Mouse (Mus musculus) liver, adult 2 months (tissue): ENCODE measurements at regions not wholly inside any gene's neighbourhood (a gene's known extent, or its start where the extent isn't known, plus 50 kb on each side); places are given as distances from the start of the nearest gene placed in this dataset.
"Not testable (repeated sequence)": the region's sequence is repeated elsewhere in the genome, so short reads cannot be mapped to it uniquely, and the experiment has no call there.

Source experiments
- DNase-seq: peaks from one replicate; pipeline ENCODE4 v3.0.0-alpha.2; 2011; ENCODE audit warnings: low read depth, low spot score; ENCODE audit errors: extremely low read depth
- H3K27ac ChIP-seq: fragments of 200-500 bp; replicated peaks from 2 replicates; pipeline ENCODE4 v1.5.1; 2012; ENCODE audit warnings: low read depth, mild to moderate bottlenecking, control low read depth, inconsistent platforms, low read length; ENCODE audit not compliant: insufficient read depth
- H3K27me3 ChIP-seq: fragments of 200-500 bp; 2 replicates; pipeline ENCODE4 v1.6.1; 2012; ENCODE audit warnings: mild to moderate bottlenecking, moderate library complexity, low read length, inconsistent platforms; ENCODE audit not compliant: control insufficient read depth, insufficient read depth
- H3K36me3 ChIP-seq: fragments of 200-500 bp; 2 replicates; pipeline ENCODE4 v1.6.1; 2012; ENCODE audit warnings: low read length, inconsistent platforms; ENCODE audit not compliant: control insufficient read depth, insufficient read depth
- H3K4me1 ChIP-seq: fragments of 200-500 bp; 2 replicates; pipeline ENCODE4 v1.6.1; 2011; ENCODE audit warnings: low read length; ENCODE audit not compliant: control insufficient read depth, insufficient read depth
- H3K4me3 ChIP-seq: fragments of 200-500 bp; 2 replicates; pipeline ENCODE4 v1.5.1; 2011; ENCODE audit warnings: low read depth, mild to moderate bottlenecking, control low read depth, low read length, moderate library complexity; ENCODE audit not compliant: insufficient read depth
- H3K79me2 ChIP-seq: fragments of 200-500 bp; 2 replicates; pipeline ENCODE4 v1.6.1; 2012; ENCODE audit warnings: inconsistent platforms, mild to moderate bottlenecking, low read length, moderate library complexity; ENCODE audit not compliant: control insufficient read depth, insufficient read depth
- H3K9ac ChIP-seq: fragments of 200-500 bp; 2 replicates; pipeline ENCODE4 v1.6.1; 2012; ENCODE audit warnings: low read depth, mild to moderate bottlenecking, control low read depth, inconsistent platforms, low read length
- CTCF ChIP-seq: fragments of 200-500 bp; IDR thresholded peaks from 2 replicates; pipeline ENCODE4 v1.5.1; 2011; ENCODE audit warnings: low read depth, low read length, control low read depth
- POLR2A ChIP-seq: fragments of 200-500 bp; IDR thresholded peaks from 2 replicates; pipeline ENCODE4 v1.6.1; 2011; ENCODE audit warnings: low read length, control low read depth; ENCODE audit not compliant: insufficient read depth; ENCODE audit errors: extremely low read depth
- WGBS: fragments of 180-500 bp; shearing (Covaris S2); methylation state at CpG from one replicate; pipeline ENCODE4 v1.1.7; 2018; 5-methylcytosine and 5-hydroxymethylcytosine counted together

DNA sequence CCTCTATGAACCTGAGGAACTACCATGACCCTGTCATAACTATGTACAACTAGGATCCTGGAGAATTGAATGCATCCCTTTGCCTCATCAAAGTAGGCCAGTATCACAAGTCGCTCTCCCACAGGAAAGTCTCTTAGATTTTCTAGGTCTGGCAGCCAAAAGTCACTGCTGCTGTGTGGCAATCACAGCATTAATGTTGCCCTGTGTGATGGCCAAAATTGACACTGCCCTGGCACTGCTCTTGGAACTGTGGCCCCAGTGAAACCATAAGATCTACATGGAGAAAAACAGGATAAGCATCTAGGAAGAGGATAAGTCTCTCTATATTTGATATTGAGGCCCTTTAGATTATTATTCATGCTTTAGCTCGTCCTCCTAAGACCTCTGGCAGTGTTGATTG is 465.7 kb downstream of the Adam6a start:
- H3K27me3 ChIP-seq, result no peaks in the 10 kb centered on the region
- H3K9ac ChIP-seq, result no peak overlapping the region
- no peak overlapping the region for H3K4me3 ChIP-seq
- no peak overlapping the region for H3K27ac ChIP-seq
- 0 out of 2 replicates have a peak, but pooled peaks cover 1% of the 10 kb centered on the region for H3K4me1 ChIP-seq
- DNase-seq, result peak; percentile 80
- no peak for TF ChIP-seq CTCF
- no peak for TF ChIP-seq POLR2A
- WGBS, result 15% methylated on average over 2 of the region's 2 CpGs
- H3K79me2 ChIP-seq, result no peaks in the 10 kb centered on the region
- H3K36me3 ChIP-seq, result no peaks in the 10 kb centered on the region

DNA sequence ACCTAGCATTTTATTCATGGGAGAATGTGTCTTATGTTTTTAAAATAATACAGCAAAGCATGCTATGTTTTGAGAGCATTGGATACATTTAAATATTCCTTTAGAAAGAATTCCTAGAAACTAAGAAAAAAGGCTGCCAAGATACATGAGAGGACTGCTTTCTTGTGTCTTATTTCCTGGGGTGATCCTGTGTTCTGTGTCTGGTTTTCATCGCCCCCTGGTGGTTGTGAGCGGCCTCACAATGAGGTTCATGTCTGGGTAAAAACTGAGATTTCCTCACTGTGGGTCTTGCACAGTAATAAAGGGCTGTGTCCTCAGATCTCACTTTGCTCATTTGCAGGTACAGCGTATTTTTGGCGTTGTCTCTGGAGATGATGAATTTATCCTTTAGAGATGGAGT is 469.2 kb downstream of the Adam6a start:
- not testable (repeated sequence) for H3K79me2 ChIP-seq, H3K9ac ChIP-seq, H3K4me3 ChIP-seq, H3K27me3 ChIP-seq, H3K36me3 ChIP-seq, H3K27ac ChIP-seq, H3K4me1 ChIP-seq
- peak; percentile 50; the same call in 1 of the 2 replicates for TF ChIP-seq CTCF
- WGBS, result 10% methylated on average over 4 of the region's 4 CpGs
- DNase-seq, result peak; percentile 33

DNA sequence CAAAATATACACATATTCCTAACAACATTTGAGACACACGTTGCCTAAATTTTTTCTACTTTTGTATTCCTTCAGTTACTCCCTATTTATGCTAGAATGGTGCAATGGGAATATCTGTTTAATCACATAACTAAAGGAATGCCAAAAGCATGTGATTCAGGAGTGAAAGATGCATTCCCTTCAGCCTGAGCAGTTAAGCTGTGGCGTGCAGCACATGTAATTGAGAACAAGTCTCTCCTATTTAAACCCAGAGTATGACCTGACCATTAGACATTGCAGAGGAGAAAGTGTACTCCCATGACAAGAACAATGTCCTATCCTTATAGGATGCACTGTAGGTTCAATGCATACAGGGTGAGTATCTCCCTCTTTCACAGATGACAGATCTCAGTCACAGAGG is 493.3 kb downstream of the Adam6a start:
- not testable (repeated sequence) for H3K4me3 ChIP-seq, H3K9ac ChIP-seq, H3K27ac ChIP-seq, H3K4me1 ChIP-seq, H3K27me3 ChIP-seq, H3K36me3 ChIP-seq, H3K79me2 ChIP-seq, DNase-seq
- 80% methylated on average over 2 of the region's 2 CpGs for WGBS

DNA sequence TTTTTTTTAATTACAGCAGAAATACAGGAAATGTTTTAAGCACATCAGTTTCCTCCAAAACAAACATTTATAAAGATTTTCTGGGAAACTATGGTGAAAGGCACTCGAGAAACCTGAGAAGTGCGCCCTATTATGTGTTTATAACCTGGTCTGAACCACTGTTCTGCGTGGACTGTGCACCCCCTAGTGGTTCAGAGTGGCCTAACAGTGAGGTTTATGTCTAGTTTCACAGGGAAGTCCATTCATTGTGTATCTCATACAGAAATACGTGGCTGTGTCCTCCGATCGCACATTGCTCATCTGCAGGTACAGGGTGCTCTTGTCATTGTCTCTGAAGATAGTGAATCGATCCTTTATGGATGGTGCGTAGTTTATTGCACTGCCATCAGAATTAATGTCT is 504.3 kb downstream of the Adam6a start:
- not testable (repeated sequence) for H3K4me3 ChIP-seq, H3K27me3 ChIP-seq, H3K9ac ChIP-seq, H3K79me2 ChIP-seq, H3K36me3 ChIP-seq, H3K27ac ChIP-seq, H3K4me1 ChIP-seq
- peak; percentile 66 for TF ChIP-seq CTCF
- WGBS, result 38% methylated on average over 8 of the region's 8 CpGs
- peak; percentile 37 for DNase-seq

DNA sequence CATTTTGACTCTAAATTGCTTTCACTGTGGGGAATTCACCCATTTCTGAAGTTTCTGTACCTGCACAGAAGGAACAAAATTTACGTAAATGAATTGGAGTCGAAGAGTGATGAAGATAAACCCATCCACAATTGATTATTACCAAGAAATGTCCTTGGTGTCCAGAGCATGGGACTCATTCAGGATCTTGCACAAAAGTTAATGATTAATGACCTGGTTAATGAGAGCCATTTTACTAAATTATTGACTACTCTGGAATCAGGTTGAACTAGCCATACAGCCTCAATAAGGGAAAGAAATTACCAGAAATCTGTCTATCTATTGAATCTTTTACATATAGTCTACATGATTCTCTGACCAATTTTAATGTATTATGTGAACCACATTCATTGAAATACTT is 509.6 kb downstream of the Adam6a start:
- no peaks in the 10 kb centered on the region for H3K36me3 ChIP-seq
- H3K27ac ChIP-seq, result no peak overlapping the region
- H3K4me3 ChIP-seq, result no peak overlapping the region
- H3K9ac ChIP-seq, result no peak overlapping the region
- H3K4me1 ChIP-seq, result peaks cover 2% of the 10 kb centered on the region; the same call in 1 of the 2 replicates
- no peaks in the 10 kb centered on the region for H3K79me2 ChIP-seq
- WGBS, result 23% methylated on average over 2 of the region's 2 CpGs
- no peaks in the 10 kb centered on the region for H3K27me3 ChIP-seq
- peak; percentile 82 for DNase-seq
- no peak for TF ChIP-seq POLR2A
- TF ChIP-seq CTCF, result no peak

DNA sequence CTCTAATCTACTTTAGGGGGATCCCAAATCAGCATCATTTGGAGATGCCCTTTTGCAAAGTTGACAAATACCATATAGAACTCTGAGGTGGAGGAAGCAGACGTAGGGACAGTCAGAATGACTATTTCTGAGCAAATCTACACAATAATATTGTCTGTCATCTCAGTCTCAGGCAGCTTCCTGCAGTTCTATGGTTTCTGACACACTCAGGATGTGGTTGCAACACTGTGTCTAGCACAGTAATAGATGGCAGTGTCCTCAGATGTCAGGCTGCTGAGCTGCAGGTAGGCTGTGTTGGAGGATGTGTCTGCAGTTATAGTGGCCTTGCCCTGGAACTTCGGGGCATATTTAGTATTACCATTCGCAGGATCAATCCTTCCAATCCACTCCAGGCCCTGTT is 515.9 kb downstream of the Adam6a start:
- H3K27me3 ChIP-seq, result no peaks in the 10 kb centered on the region
- no peaks in the 10 kb centered on the region for H3K36me3 ChIP-seq
- H3K79me2 ChIP-seq, result no peaks in the 10 kb centered on the region
- no peak for DNase-seq
- no peak overlapping the region for H3K27ac ChIP-seq
- 55% methylated on average over 3 of the region's 3 CpGs for WGBS
- no peaks in the 10 kb centered on the region for H3K4me1 ChIP-seq
- no peak overlapping the region for H3K4me3 ChIP-seq
- TF ChIP-seq CTCF, result no peak
- TF ChIP-seq POLR2A, result no peak
- H3K9ac ChIP-seq, result no peak overlapping the region

DNA sequence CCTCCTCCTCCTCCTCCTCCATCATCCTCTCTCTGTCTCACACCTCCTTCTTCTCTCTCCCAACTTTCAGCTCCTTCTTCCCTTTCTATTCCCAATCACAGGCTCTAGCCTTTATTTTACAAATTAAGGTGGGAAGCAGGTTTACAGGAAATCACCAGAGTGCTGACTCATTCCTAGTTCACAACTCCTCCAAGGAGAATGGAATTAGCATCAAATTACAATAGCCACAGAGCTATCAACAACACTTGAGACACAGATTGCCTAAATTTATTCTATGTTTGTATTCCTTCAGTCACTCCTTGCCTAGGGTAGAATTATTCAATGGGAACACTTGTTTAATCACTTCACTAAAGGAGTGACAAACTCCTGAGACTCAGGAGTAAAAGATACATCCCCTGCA is 523.5 kb downstream of the Adam6a start:
- H3K36me3 ChIP-seq, result no peaks in the 10 kb centered on the region

DNA sequence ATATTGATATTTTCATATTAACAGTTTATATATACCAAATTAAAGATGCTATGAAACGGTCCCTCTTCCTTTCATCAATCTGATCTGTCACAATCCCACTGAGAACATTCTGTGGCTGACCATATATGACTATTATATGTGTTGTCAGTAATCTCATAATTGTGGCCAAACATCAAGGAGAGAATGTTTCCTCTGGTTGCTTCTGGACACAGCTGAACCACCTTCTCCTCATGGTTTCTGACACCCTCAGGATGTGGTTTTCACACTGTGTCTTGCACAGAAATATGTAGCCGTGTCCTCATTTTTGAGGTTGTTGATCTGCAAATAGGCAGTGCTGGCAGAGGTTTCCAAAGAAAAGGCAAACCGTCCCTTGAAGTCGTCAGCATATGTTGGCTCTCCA is 565.0 kb downstream of the Adam6a start:
- not testable (repeated sequence) for DNase-seq, H3K9ac ChIP-seq, H3K4me1 ChIP-seq, H3K27me3 ChIP-seq, H3K27ac ChIP-seq, H3K79me2 ChIP-seq, H3K4me3 ChIP-seq, H3K36me3 ChIP-seq
- WGBS, result 69% methylated on average over 4 of the region's 4 CpGs

More for the DNA sequence above, 523.5 kb downstream of the Adam6a start:
- no peak for DNase-seq
- no peaks in the 10 kb centered on the region for H3K79me2 ChIP-seq
- no peak for TF ChIP-seq CTCF
- no peak for TF ChIP-seq POLR2A
- no peak overlapping the region for H3K9ac ChIP-seq
- H3K4me3 ChIP-seq, result no peak overlapping the region
- no peaks in the 10 kb centered on the region for H3K4me1 ChIP-seq
- H3K27ac ChIP-seq, result no peak overlapping the region
- H3K27me3 ChIP-seq, result no peaks in the 10 kb centered on the region
